Mouse (Mus musculus): Measurements from ENCODE around the gene Ctbs.
A peak's percentile ranks its signal among the peaks of the same experiment; 100 is the strongest.

The Ctbs gene

GRCm38 (mm10) chr3:146433681-146434350, 15.8 kb upstream of the Ctbs start:
- no peak for DNase-seq (ENCODE audit: low read depth, low spot score)

- DNase-seq (ENCODE audit: low read depth, low spot score) = no peak
Measured at GRCm38 (mm10) chr3:146434686-146435085, 14.9 kb upstream of the Ctbs start.

- DNase-seq (ENCODE audit: low read depth, low spot score) = no peak
Measured at GRCm38 (mm10) chr3:146435533-146435932, 14.1 kb upstream of the Ctbs start.

GRCm38 (mm10) chr3:146436114-146436513, 13.5 kb upstream of the Ctbs start:
- DNase-seq (ENCODE audit: low read depth, low spot score) = no peak

GRCm38 (mm10) chr3:146440011-146440410, 9.6 kb upstream of the Ctbs start:
- no peak for DNase-seq (ENCODE audit: low read depth, low spot score)

- DNase-seq (ENCODE audit: low read depth, low spot score) = no peak
Measured at GRCm38 (mm10) chr3:146440422-146440821, 9.2 kb upstream of the Ctbs start.

GRCm38 (mm10) chr3:146442484-146442883, 7.1 kb upstream of the Ctbs start:
- no peak for DNase-seq (ENCODE audit: low read depth, low spot score)

GRCm38 (mm10) chr3:146442936-146443335, 6.7 kb upstream of the Ctbs start:
- no peak for DNase-seq (ENCODE audit: low read depth, low spot score)

GRCm38 (mm10) chr3:146443380-146443779, 6.2 kb upstream of the Ctbs start:
- DNase-seq (ENCODE audit: low read depth, low spot score) = no peak

- no peak for DNase-seq (ENCODE audit: low read depth, low spot score)
Measured at GRCm38 (mm10) chr3:146444880-146445279, 4.7 kb upstream of the Ctbs start.

GRCm38 (mm10) chr3:146447156-146447555, 2.4 kb upstream of the Ctbs start:
- DNase-seq (ENCODE audit: low read depth, low spot score) = no peak

GRCm38 (mm10) chr3:146447598-146447997, 2.0 kb upstream of the Ctbs start:
- no peak for DNase-seq (ENCODE audit: low read depth, low spot score)

GRCm38 (mm10) chr3:146448372-146448771, 1.2 kb upstream of the Ctbs start:
- DNase-seq (ENCODE audit: low read depth, low spot score) = no peak

- no peak for DNase-seq (ENCODE audit: low read depth, low spot score)
Measured at GRCm38 (mm10) chr3:146448969-146449368, 626 bp upstream of the Ctbs start.

GRCm38 (mm10) chr3:146450371-146450841, 811 bp downstream of the Ctbs start:
- DNase-seq (ENCODE audit: low read depth, low spot score) = peak; percentile 83

GRCm38 (mm10) chr3:146451375-146451774, 1.8 kb downstream of the Ctbs start:
- no peak for DNase-seq (ENCODE audit: low read depth, low spot score)

GRCm38 (mm10) chr3:146462939-146463338, 13.3 kb downstream of the Ctbs start:
- DNase-seq (ENCODE audit: low read depth, low spot score) = no peak

- DNase-seq (ENCODE audit: low read depth, low spot score) = no peak
Measured at GRCm38 (mm10) chr3:146469226-146469625, 19.6 kb downstream of the Ctbs start.

GRCm38 (mm10) chr3:146472657-146473056, 23.1 kb downstream of the Ctbs start:
- no peak for DNase-seq (ENCODE audit: low read depth, low spot score)

- DNase-seq (ENCODE audit: low read depth, low spot score) = no peak
Measured at GRCm38 (mm10) chr3:146473741-146474140, 24.1 kb downstream of the Ctbs start.

GRCm38 (mm10) chr3:146474428-146474827, 24.8 kb downstream of the Ctbs start:
- DNase-seq (ENCODE audit: low read depth, low spot score) = no peak

GRCm38 (mm10) chr3:146482044-146482443, 32.4 kb downstream of the Ctbs start:
- no peak for DNase-seq (ENCODE audit: low read depth, low spot score)

GRCm38 (mm10) chr3:146486464-146486863, 36.9 kb downstream of the Ctbs start:
- no peak for DNase-seq (ENCODE audit: low read depth, low spot score)

GRCm38 (mm10) chr3:146494941-146495340, 45.3 kb downstream of the Ctbs start:
- DNase-seq (ENCODE audit: low read depth, low spot score) = no peak
